Mouse (Mus musculus) CD4-positive, CD25-positive, alpha-beta regulatory T cell, adult 2 months (primary cell): ENCODE results near the gene Hist1h4c.
"Not testable (repeated sequence)": the region's sequence is repeated elsewhere in the genome, so short reads cannot be mapped to it uniquely, and the experiment has no call there.

Experiments
- DNase-seq: peaks from one replicate; pipeline ENCODE4 v3.0.0-alpha.2; 2012; ENCODE audit warnings: low read depth, low spot score

Gene Hist1h4c

GRCm38 (mm10) chr13:23729192-23729525, 30.9 kb upstream of the Hist1h4c start:
- DNase-seq = no peak

GRCm38 (mm10) chr13:23728472-23729191, 30.4 kb upstream of the Hist1h4c start:
- DNase-seq = no peak

DNA sequence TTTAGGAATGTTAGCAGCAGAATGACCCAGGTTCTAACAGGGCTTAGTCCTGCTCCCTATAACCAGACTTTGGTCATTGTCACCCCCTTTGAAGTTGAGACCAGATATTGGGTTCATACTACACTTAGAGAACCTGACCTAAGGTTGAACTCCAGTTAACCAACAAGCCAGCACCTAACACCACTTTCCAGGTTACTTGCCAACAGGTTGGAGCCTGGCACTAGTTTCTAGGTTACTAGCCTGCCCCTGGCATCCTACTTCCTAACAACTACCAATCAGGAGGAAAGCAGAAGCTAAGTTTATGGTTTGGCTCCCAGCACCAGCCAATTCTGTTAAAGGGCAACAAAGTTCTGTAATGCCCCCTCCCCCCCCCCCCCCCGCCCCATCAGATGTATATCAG, 27.0 kb upstream of the Hist1h4c start:
- no peak for DNase-seq

GRCm38 (mm10) chr13:23724239-23724638, 26.0 kb upstream of the Hist1h4c start:
- no peak for DNase-seq

- DNase-seq = not testable (repeated sequence)
Observed at GRCm38 (mm10) chr13:23717593-23718245, 19.5 kb upstream of the Hist1h4c start.

DNA sequence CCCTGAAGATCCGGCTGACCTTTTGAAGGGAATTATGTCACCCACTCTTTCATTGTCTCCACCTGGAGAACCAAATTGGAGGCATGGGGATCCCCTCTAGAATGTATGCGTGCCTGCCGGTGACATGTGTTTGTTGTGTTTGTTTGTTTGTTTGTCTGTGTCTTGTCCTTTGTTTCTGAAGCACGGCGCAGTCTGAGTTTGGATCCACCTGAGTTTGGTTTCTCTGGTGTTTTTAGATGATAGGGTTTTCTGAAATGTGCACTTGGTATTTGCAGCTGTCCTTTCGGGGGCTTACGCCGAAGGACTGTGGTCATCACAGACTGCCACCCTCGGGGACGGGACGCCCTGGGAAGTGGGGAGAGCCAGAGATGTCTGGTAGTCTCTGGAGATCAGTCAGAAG, 18.9 kb upstream of the Hist1h4c start:
- no peak for DNase-seq

DNA sequence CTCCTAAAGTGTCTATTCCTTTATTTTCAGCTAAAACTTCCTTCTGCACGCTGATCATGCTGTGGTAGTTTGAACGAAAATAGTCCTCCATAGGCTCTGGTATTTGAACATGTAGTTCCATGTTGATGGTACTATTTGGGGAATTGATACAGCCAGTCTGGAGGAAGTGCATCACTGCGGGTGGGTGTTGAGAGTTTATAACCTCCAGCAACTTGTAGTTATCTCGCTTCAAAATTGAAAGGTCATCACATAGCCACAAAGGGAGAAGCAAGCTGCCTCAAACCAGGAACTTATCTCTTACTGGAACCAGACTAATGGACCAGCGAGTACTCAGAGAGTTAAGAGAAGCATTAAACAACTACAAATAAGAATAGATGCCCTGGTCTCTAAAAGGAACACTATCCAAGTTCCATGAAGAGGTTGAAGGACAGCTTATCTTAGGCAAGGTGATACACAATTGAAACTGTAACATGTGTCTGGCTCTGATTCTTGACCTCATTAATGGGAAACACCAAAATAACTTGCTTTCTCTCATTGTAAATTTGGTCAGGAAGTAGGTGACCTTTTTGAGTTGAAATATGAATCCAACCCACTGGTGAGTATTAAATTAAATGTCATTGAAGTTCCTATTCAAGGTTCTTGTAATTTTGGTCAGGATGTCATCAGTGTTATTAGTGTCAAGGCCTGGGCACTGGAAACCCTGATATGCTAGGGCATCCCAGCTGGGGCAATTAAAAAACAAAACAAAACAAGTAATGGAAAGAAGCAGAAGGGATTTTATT, 18.2 kb upstream of the Hist1h4c start:
- no peak for DNase-seq

GRCm38 (mm10) chr13:23710374-23711089, 12.3 kb upstream of the Hist1h4c start, which contains the start of gene Hfe:
Hfe (minus strand) TSS chr13:23710854.
- DNase-seq = peak; percentile 82

DNA sequence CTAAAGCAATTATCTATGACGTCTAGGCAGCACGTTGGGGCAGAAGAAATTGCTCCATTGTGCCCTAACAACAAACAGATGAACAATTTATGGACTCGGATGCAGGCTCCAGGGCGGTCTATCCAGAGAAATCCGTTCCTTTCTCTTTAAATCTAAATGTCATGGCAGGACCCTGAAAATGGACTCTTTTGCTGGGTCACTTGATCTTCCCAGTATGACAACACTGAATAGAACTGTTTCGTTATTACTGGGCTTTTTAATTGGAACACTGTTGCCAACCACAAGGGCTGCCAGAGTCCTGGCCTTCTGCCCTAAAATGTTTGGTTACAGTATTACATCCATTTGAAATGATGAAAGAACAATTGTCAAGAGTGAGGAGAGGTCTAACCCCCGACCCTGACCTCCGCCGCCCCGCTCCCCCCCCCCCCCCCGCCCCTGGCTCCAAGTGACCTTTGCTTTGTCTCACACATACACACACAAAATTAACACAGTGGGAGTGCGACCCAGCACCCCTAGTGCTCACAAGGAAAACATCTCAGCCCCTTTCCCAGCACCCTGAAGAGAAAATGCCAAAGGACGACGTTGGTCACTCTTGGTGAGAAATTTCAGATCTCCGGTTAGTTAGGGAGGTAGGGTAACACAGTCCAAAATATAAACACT, 11.6 kb upstream of the Hist1h4c start:
- no peak for DNase-seq

- DNase-seq = no peak
Observed at GRCm38 (mm10) chr13:23708654-23709053, 10.4 kb upstream of the Hist1h4c start.

GRCm38 (mm10) chr13:23708041-23708440, 9.8 kb upstream of the Hist1h4c start:
- no peak for DNase-seq

DNA sequence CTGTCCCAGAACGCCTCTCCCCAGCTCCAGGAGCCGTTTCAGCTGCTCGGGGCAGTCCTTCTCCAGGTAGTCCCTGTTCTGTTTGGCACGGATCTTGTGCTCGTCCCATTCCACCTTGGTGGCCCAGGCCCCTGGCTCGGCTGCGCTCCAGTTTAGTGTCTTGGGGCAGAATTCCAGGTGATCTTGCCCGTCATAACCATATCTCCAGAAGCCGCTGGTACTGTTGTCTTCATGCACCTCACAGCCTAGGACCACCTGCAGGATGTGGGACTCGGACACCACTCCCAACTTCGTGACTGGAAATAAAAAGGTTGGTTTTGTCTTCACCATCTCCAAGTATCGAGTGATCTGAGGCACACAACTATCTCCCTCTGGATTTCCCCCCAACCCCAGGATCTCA, 8.5 kb upstream of the Hist1h4c start:
- DNase-seq = no peak

- no peak for DNase-seq
Observed at GRCm38 (mm10) chr13:23705751-23706356, 7.6 kb upstream of the Hist1h4c start.

DNA sequence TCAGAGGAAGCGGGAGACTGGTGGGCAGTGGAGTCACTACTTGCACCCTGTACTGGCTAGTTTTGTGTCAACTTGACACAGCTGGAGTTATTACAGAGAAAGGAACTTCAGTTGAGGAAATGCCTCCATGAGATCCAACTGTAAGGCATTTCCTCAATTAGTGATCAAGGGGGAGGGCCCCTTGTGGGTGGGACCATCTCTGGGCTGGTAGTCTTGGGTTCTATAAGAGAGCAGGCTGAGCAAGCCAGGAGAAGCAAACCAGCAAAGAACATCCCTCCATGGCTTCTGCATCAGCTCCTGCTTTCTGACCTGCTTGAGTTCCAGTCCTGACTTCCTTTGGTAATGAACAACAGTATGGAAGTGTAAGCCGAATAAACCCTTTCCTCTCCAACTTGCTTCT, 4.5 kb upstream of the Hist1h4c start:
- DNase-seq = not testable (repeated sequence)

GRCm38 (mm10) chr13:23702220-23702619, 4.0 kb upstream of the Hist1h4c start:
- no peak for DNase-seq

DNA sequence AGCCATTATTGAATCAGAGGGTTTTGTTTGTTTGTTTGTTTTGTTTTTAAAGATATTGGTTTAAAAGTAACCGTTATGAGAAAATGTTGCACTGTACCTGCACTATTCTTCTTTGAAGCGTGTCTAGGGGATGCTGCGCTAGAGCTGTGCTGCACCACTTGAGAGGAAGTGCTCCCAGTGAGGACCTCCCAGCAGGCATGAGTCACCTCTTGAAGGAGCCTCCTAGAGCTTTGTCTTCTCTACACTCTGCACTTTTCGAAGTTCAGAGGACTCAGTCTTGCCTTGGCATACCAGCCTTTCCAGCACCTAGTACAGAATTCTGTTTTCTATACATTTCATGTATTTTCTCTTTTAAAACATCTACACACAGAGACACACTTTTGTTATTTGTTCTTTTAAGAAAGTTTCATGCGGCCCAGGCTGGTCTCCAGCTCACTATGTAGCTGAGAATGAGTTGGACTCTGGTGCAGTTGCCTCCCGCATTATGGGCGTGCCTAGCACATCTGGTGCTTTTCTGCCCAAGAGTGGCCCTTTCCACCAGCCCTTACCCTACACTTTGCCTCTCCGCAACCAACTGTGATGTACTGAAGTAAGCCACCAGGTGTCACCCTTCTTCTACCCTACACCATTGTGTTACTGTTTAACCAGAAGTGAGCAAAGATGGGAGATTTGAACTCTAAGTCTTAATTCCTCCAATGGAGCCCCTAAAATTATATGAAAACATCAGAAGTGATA, 2.7 kb upstream of the Hist1h4c start:
- peak; percentile 89 for DNase-seq

DNA sequence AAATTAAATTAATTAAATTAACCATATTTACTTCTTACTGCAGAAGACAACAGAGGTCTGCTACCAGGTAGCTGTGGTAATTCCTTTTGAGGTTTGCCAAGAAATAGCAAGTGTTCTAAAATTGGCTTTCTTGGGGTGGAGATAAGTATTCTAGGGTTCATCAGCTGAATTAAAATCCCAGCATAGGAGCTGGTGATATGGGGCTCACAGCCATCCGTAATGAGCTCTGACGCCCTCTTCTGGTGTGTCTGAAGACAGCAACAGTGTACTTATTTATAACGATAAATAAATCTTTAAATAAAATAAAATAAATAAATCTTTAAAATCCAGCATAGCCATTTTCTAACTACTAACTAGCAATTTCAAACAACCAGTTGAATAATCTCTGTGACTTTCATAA, 1.5 kb upstream of the Hist1h4c start:
- DNase-seq = no peak

- no peak for DNase-seq
Observed at GRCm38 (mm10) chr13:23698996-23699395, 742 bp upstream of the Hist1h4c start.

GRCm38 (mm10) chr13:23697491-23698299, 559 bp downstream of the Hist1h4c start:
- DNase-seq = peak; percentile 86
